Mouse (Mus musculus): ENCODE measurements around the gene Zrsr1.

GRCm38 (mm10) chr11:22970546-22970945 is 1.3 kb upstream of the Zrsr1 start:
- TF ChIP-seq GATA1 (IDR thresholded peaks at IDR 0.05; ENCODE audit: borderline replicate concordance, low read length) = no peak
- no peak for TF ChIP-seq FLI1 (IDR thresholded peaks at IDR 0.05; ENCODE audit: low read length)

Measured in megakaryocyte, embryonic 14.5 days (primary cell).